Mouse (Mus musculus) brain, adult 10 weeks (tissue): Measurements from ENCODE around the gene Tead3. TPM values are rescaled to one million over a fixed set of nuclear protein-coding genes. Genes with fewer than 3 reads are reported as not detected.

Source experiments
- polyA plus RNA-seq: library from polyadenylated mRNA; stranded (reverse); fragments of 350-450 nt; fragmentation: Illumina TruSeq; extraction: RNeasy Lipid Tissue Mini Kit (QIAGEN cat#74804); gene quantifications from one replicate; pipeline ENCODE4 v1.2.3, GENCODE M21; 2015; ENCODE audit warnings: low read depth, low replicate concordance

Gene Tead3
- polyA plus RNA-seq, result 1.9 TPM

GRCm38 (mm10) chr17:28350466-28351352, at the start of gene Tead3:
Gene Tead3 (minus strand): TSS chr17:28350817.

GRCm38 (mm10) chr17:28365122-28365521, 14.5 kb upstream of the Tead3 start, which contains the start of gene Tulp1:
Gene Tulp1 (minus strand): TSS chr17:28365222.

GRCm38 (mm10) chr17:28328366-28328928, 22.2 kb downstream of the Tead3 start, which contains the start of gene Rpl10a:
Gene Rpl10a (plus strand): TSS chr17:28328471.

GRCm38 (mm10) chr17:28313212-28313879, 37.3 kb downstream of the Tead3 start, which contains the start of gene Fance:
Gene Fance (plus strand): TSS chr17:28313519.

Other genes starting within 250 kb of the Tead3 start
- 2.9 TPM for gene Scube3, start 208.7 kb downstream of the Tead3 start, polyA plus RNA-seq
- 92.9 TPM for gene Zfp523, start 173.7 kb downstream of the Tead3 start, polyA plus RNA-seq
- 1.7 TPM for gene Def6, start 143.0 kb downstream of the Tead3 start, polyA plus RNA-seq
- gene Ppard, start 118.1 kb downstream of the Tead3 start, polyA plus RNA-seq, result 15.0 TPM
- gene Fance, start 37.3 kb downstream of the Tead3 start, polyA plus RNA-seq, result 21.7 TPM
- 605 TPM for gene Rpl10a, start 22.3 kb downstream of the Tead3 start, polyA plus RNA-seq
- gene Tulp1, start 14.4 kb upstream of the Tead3 start, polyA plus RNA-seq, result not detected
- 18.4 TPM for gene Fkbp5, start 166.7 kb upstream of the Tead3 start, polyA plus RNA-seq
- gene Armc12, start 180.0 kb upstream of the Tead3 start, polyA plus RNA-seq, result not detected
- not detected for gene Clpsl2, start 198.6 kb upstream of the Tead3 start, polyA plus RNA-seq
- gene Clps, start 209.9 kb upstream of the Tead3 start, polyA plus RNA-seq, result not detected
- 5.4 TPM for gene Lhfpl5, start 224.8 kb upstream of the Tead3 start, polyA plus RNA-seq